Mouse (Mus musculus): ENCODE results near the gene Morc2a.

GRCm38 (mm10) chr11:3697441-3697840 lies 48.5 kb downstream of the Morc2a start:
- no peak for TF ChIP-seq GATA1 (IDR thresholded peaks at IDR 0.05; ENCODE audit: low read length)
- no peak for TF ChIP-seq TAL1 (IDR thresholded peaks at IDR 0.05; ENCODE audit: low read length)

Data from erythroblast, embryonic 14.5 days (primary cell).